Mouse (Mus musculus) neural tube, embryonic 12.5 days (tissue): ENCODE results near the gene Fhl3. TPM values are rescaled to one million over a fixed set of nuclear protein-coding genes. Genes with fewer than 3 reads are reported as not detected.
"Not testable (repeated sequence)": the region's sequence is repeated elsewhere in the genome, so short reads cannot be mapped to it uniquely, and the experiment has no call there.

Experiments
- ATAC-seq: fragments of 200-750 bp; cut with Nextera tagmentation; 2 replicates; pipeline ENCODE4 v1.8.0; 2017; ENCODE audit warnings: low read depth, mild to moderate bottlenecking, moderate TSS enrichment, moderate library complexity; ENCODE audit not compliant: low FRiP score
- H3K27ac ChIP-seq: fragments of 300-500 bp; sonication (generic); 2 replicates; pipeline ENCODE4 v1.5.1; 2016
- H3K27me3 ChIP-seq: fragments of 300-500 bp; sonication (generic); replicated peaks from 2 replicates; pipeline ENCODE4 v1.6.1; 2016; ENCODE audit warnings: mild to moderate bottlenecking
- H3K36me3 ChIP-seq: fragments of 300-500 bp; sonication (generic); 2 replicates; pipeline ENCODE4 v1.6.1; 2016; ENCODE audit warnings: mild to moderate bottlenecking
- H3K4me1 ChIP-seq: fragments of 300-500 bp; sonication (generic); 2 replicates; pipeline ENCODE4 v1.6.1; 2016
- H3K4me2 ChIP-seq: fragments of 300-500 bp; sonication (generic); replicated peaks from 2 replicates; pipeline ENCODE4 v1.6.1; 2016; ENCODE audit warnings: mild to moderate bottlenecking
- H3K4me3 ChIP-seq: fragments of 300-500 bp; sonication (generic); 2 replicates; pipeline ENCODE4 v1.5.1; 2016
- H3K9ac ChIP-seq: fragments of 300-500 bp; sonication (generic); 2 replicates; pipeline ENCODE4 v1.6.1; 2016; ENCODE audit warnings: mild to moderate bottlenecking
- H3K9me3 ChIP-seq: fragments of 300-500 bp; sonication (generic); 2 replicates; pipeline ENCODE4 v1.6.1; 2016; ENCODE audit warnings: mild to moderate bottlenecking
- WGBS: fragments of 180-500 bp; shearing (Covaris S2); methylation state at CpG from one replicate; pipeline ENCODE4 v1.1.7; 2016; 5-methylcytosine and 5-hydroxymethylcytosine counted together
- polyA plus RNA-seq: library from polyadenylated mRNA; unstranded; fragments of >200 nt; fragmentation: Nextera tagmentation; extraction: Ambion mirVana; gene quantifications from 2 replicates; pipeline ENCODE4 v1.2.1, GENCODE M21; 2016

Fhl3 gene
- polyA plus RNA-seq, 1 experiment from 2014 or later = 1.6 TPM

DNA sequence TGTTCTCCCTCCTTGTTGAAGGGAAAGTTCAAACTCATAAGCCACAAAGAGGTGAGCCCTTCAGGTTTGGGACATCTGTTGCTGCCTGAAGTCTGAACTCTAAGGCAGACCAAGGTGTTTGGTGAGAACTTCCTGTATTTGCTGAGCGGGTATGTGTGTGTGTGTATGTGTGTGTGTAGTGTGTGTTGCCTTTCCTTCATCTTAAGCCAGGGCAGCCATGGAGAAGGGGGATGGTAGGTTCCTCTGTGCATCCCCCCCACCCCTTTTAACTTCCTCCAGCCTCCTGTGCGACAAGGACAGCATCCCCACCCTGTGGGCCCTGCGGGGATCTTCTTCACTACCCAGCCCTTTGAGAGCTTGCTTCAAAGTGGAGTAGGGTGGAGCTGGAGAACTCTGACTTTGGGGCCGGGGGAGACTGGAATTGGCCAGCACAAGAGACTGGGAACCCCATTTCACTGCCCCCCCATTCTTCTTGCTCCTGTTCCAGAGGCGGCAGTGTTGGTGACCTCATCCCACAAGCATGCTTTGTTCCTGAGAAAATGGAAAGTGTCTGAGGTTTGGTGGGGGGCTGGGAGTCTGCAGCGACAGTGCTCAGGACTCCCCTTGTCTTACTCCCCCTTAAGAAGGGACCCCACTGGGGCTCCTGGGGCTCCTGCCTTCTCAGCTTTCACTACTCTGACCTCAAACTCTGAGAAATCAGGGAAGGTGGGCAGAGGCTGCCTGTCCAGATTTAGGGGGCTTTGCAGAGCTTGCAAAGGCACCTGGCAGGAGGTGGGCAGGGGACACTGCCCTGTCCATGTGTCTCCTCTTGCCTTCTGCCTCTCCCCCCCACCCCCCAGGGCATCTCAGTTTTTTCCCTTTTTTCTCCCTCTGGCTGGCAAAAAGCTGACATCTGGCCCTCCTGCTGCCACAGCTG, 3.6 kb downstream of the Fhl3 start:
- peaks cover 29% of the 10 kb centered on the region for H3K27me3 ChIP-seq
- no peaks in the 10 kb centered on the region for H3K9me3 ChIP-seq
- no peaks in the 10 kb centered on the region for H3K36me3 ChIP-seq
- H3K4me1 ChIP-seq = peaks cover 41% of the 10 kb centered on the region
- no peak overlapping the region for H3K4me3 ChIP-seq
- H3K9ac ChIP-seq = 0 out of 2 replicates have a peak overlapping the region, but pooled peaks have one; percentile 17
- peak overlapping the region; percentile 38 for H3K4me2 ChIP-seq
- no peak for ATAC-seq
- H3K27ac ChIP-seq = peak overlapping the region; percentile 20; the same call in 1 of the 2 replicates
- WGBS = 6% methylated on average over 6 of the region's 6 CpGs

DNA sequence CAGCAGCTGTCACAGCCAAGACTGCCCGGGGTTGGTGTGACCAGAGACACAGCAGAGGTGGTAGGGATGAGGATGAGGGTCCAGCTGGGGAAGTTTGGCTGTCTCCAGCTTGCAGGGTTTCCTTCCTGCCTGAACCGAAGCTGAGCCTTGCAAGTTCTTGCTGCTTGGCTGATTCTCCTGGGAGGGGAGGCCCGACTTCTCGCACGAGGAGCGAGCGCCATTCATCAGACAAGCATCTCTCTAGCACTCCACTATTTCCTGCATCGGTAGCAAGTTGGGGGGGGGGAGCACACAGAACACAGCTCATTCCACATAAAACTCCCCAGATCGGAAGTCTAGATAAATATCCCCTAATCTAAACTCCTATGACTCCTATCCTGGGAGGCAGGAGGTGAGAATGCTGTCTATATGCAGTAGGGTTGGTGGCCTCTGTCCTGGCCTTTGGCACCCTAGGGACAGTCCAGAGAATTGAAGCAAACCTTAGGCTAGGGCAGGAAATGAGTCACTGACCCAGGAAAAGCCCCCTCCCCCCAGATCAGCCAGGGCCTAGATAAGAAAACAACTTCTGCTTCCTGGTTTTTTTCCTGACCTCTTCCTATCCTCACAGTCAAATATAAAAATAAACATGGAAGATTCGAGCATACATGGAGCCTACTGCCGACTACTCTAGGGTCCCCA, 4.4 kb downstream of the Fhl3 start:
- Histone ChIP-seq H3K4me3 (no peak overlapping the region), H3K27me3 (peaks cover 37% of the 10 kb centered on the region), H3K9me3 (no peaks in the 10 kb centered on the region), H3K27ac (peak overlapping the region; percentile 20; the same call in 1 of the 2 replicates), H3K4me1 (peaks cover 47% of the 10 kb centered on the region), H3K9ac (0 out of 2 replicates have a peak overlapping the region, but pooled peaks have one; percentile 17), H3K4me2 (peak overlapping the region; percentile 38), H3K36me3 (no peaks in the 10 kb centered on the region)
- ATAC-seq = no peak
- WGBS = 29% methylated on average over 11 of the region's 11 CpGs

GRCm38 (mm10) chr4:124705661-124706269, 5.3 kb downstream of the Fhl3 start:
- H3K9ac ChIP-seq = no peak overlapping the region
- no peak for ATAC-seq
- H3K4me2 ChIP-seq = no peak overlapping the region
- no peak overlapping the region for H3K27ac ChIP-seq
- no peaks in the 10 kb centered on the region for H3K36me3 ChIP-seq
- H3K27me3 ChIP-seq = peaks cover 33% of the 10 kb centered on the region
- H3K9me3 ChIP-seq = no peaks in the 10 kb centered on the region
- WGBS = 88% methylated on average over 23 of the region's 23 CpGs
- peaks cover 44% of the 10 kb centered on the region for H3K4me1 ChIP-seq
- no peak overlapping the region for H3K4me3 ChIP-seq

GRCm38 (mm10) chr4:124707381-124708199, 7.1 kb downstream of the Fhl3 start:
- H3K9me3 ChIP-seq, ATAC-seq, H3K9ac ChIP-seq, H3K36me3 ChIP-seq, H3K4me3 ChIP-seq, H3K4me2 ChIP-seq, H3K27ac ChIP-seq: not testable (repeated sequence)
- peaks cover 30% of the 10 kb centered on the region for H3K4me1 ChIP-seq
- peaks cover 19% of the 10 kb centered on the region for H3K27me3 ChIP-seq
- 90% methylated on average over 25 of the region's 25 CpGs for WGBS

DNA sequence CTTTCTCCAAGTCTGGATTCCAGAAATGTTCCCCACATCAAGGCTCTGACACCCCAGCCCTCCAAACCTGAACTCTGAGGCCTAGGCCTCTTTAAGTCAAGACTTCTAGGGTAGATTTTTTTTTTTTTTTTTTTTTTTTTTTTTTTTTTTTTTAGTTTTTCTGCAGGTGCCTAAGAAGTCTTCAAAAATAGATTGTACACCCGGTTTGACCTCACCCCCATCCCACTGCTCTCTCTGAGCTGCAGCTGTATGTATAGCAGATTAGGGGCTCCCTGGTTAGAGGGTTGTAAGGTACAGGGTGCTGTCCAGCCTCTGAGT, 7.7 kb downstream of the Fhl3 start:
- 30% methylated on average over 1 of the region's 1 CpGs for WGBS
- not testable (repeated sequence) for H3K9ac ChIP-seq, H3K36me3 ChIP-seq, H3K9me3 ChIP-seq, H3K27ac ChIP-seq, ATAC-seq, H3K4me3 ChIP-seq
- Histone ChIP-seq H3K4me1 (peaks cover 30% of the 10 kb centered on the region), H3K4me2 (peak overlapping the region; percentile 55; the same call in 1 of the 2 replicates), H3K27me3 (peaks cover 19% of the 10 kb centered on the region)

DNA sequence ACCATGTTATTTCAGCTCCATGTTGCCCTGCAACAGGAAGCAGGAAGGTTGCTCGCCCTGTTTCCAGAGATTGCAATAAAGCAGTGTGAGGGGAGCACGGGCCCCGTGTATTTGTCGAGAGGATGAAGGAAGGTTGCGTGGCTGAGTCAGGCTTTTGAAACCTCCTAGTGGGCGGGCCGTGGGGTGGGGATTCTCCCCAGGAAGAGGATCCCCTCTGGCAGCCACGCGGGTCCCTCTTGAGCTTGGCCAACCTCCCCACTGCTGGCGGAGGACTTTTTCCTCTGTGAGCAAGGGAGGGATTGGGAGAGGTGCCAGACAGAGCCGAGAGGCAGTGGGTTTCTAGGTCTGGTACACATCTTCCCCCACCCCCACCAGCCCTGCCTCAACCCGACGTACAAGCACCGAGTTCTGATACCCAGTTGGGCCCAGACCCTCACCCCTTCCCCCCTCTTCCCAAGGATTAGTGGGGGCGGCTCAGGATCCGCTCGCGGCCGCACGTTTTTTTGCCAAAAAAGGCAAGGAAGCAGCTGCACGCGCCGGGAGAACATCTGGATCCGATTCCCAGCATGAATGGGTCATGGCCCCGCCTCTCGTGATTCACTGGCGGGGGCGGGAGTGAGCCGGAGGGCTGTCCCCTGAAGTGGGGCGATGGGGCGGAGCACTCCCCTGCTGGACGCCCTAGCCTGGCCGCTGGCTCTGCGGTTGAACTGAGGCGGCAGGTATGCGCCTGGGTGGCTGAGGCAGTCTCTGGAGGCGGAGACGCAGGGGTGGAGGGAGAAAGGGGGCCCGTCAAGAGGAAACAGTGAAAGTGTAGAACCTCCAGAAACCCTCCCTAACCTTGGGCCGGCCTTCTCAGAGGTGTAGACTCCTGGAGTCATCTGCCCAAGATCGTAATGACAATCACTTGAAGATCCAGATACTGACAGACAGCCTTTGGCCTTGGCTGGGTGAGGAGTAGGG, 8.3 kb downstream of the Fhl3 start:
- WGBS = 3% methylated on average over 41 of the region's 41 CpGs
- no peak for ATAC-seq
- no peaks in the 10 kb centered on the region for H3K36me3 ChIP-seq
- H3K4me2 ChIP-seq = peak overlapping the region; percentile 55
- H3K27ac ChIP-seq = no peak overlapping the region
- H3K4me1 ChIP-seq = peaks cover 30% of the 10 kb centered on the region
- peaks cover 19% of the 10 kb centered on the region for H3K27me3 ChIP-seq
- peak overlapping the region; percentile 27 for H3K4me3 ChIP-seq
- no peak overlapping the region for H3K9ac ChIP-seq
- H3K9me3 ChIP-seq = no peaks in the 10 kb centered on the region

- WGBS = 3% methylated on average over 18 of the region's 18 CpGs
- Histone ChIP-seq H3K27me3 (peaks cover 19% of the 10 kb centered on the region), H3K4me3 (0 out of 2 replicates have a peak overlapping the region, but pooled peaks have one; percentile 9), H3K36me3 (no peaks in the 10 kb centered on the region), H3K4me1 (peaks cover 18% of the 10 kb centered on the region), H3K27ac (no peak overlapping the region), H3K9me3 (no peaks in the 10 kb centered on the region), H3K4me2 (peak overlapping the region; percentile 54), H3K9ac (no peak overlapping the region)
- ATAC-seq = no peak
Measured at GRCm38 (mm10) chr4:124709961-124710446, 9.5 kb downstream of the Fhl3 start.

- no peak for ATAC-seq
- H3K36me3 ChIP-seq = peaks cover under 1% of the 10 kb centered on the region
- no peak overlapping the region for H3K9ac ChIP-seq
- H3K4me1 ChIP-seq = peaks cover 24% of the 10 kb centered on the region
- no peak overlapping the region for H3K4me2 ChIP-seq
- H3K9me3 ChIP-seq = no peaks in the 10 kb centered on the region
- peaks cover 19% of the 10 kb centered on the region for H3K27me3 ChIP-seq
- no peak overlapping the region for H3K4me3 ChIP-seq
- no peak overlapping the region for H3K27ac ChIP-seq
- 9% methylated on average over 5 of the region's 5 CpGs for WGBS
Measured at GRCm38 (mm10) chr4:124710776-124711291, 10.3 kb downstream of the Fhl3 start.

DNA sequence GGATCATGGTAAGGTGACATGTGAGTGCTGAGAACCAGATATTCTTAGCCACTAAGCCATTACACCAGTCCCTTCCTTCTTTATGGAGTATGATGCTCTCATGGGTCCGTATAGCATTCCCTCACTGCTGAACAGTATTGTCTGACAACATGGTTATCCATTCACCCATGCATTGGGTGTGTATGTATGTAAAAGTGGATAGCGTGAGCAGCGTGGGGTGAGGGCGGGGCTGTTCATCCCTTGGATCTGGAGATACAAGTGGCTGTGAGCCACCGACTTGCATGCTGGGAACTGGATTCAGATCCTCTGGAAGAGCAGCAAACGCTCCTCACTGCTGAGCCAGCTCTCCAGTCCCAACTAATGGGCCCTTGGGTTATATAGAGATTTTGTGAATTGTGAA, 12.1 kb downstream of the Fhl3 start:
- no peaks in the 10 kb centered on the region for H3K9me3 ChIP-seq
- no peak overlapping the region for H3K9ac ChIP-seq
- H3K27ac ChIP-seq = no peak overlapping the region
- peaks cover 11% of the 10 kb centered on the region for H3K36me3 ChIP-seq
- peaks cover 26% of the 10 kb centered on the region for H3K4me1 ChIP-seq
- no peak for ATAC-seq
- no peak overlapping the region for H3K4me2 ChIP-seq
- WGBS = 83% methylated on average over 6 of the region's 6 CpGs
- peaks cover 19% of the 10 kb centered on the region for H3K27me3 ChIP-seq
- no peak overlapping the region for H3K4me3 ChIP-seq

DNA sequence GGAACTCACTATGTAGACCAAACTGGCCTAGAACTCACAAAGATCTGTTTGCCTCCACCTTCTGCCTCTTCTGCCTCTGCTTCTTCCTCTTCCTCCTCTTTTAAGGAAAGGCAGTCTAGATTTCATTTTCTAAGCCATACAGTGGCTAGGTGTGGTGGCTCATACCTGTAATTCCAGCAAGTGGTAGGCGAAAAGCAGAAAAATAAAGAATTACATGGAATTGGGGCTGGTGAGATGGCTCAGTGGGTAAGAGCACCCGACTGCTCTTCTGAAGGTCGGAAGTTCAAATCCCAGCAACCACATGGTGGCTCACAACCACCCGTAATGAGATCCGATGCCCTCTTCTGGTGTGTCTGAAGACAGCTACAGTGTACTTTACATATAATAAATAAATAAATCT, 13.3 kb downstream of the Fhl3 start:
- WGBS = 77% methylated on average over 5 of the region's 5 CpGs
- ATAC-seq, H3K27ac ChIP-seq, H3K4me3 ChIP-seq, H3K9ac ChIP-seq, H3K9me3 ChIP-seq, H3K4me2 ChIP-seq: not testable (repeated sequence)
- Histone ChIP-seq H3K4me1 (peaks cover 21% of the 10 kb centered on the region), H3K27me3 (peaks cover 14% of the 10 kb centered on the region), H3K36me3 (peaks cover 22% of the 10 kb centered on the region)
